Mouse (Mus musculus): ENCODE data around the gene Gm525. TPM values are rescaled to one million over a fixed set of nuclear protein-coding genes. Genes with fewer than 3 reads are reported as not detected.

Gm525 gene
- total and polyA plus RNA-seq, 3 experiments: 0.34 TPM; not detected in 2

- H3K9me3 ChIP-seq (replicated peaks; ENCODE audit: low read length): no peaks in the 10 kb centered on the region
- H3K4me3 ChIP-seq (replicated peaks in 1 of 3; ENCODE audit: low read depth in 2 of 3, low read length in 2 of 3, poor library complexity in 1 of 3): peak overlapping the region in 1 of 3 experiments; percentile 24
- peak; percentile 80 for DNase-seq (ENCODE audit: extremely low read depth)
- in situ Hi-C loops (cut with MboI; ENCODE audit: low pct_ligation_motif_present, low pct_unique_long_range_greater_than_20kb, low sequenced_read_pairs) (loop anchor here (10.0 kb wide), 1 partner anchor 179 kb away; no protein-coding TSS in a partner anchor), dilution Hi-C loops (cut with MboI; ENCODE audit: extremely low pct_ligation_motif_present, extremely low pct_unique_long_range_greater_than_20kb, low sequenced_read_pairs) (no loop called here)
- TF ChIP-seq TCF12 (IDR thresholded peaks at IDR 0.05; ENCODE audit: low read depth, low read length): peak; percentile 65; the same call in 1 of the 2 replicates
- TF ChIP-seq RAD21 (IDR thresholded peaks at IDR 0.05; ENCODE audit: low read depth, low read length): peak; percentile 48
- no peak for TF ChIP-seq SIN3A (IDR thresholded peaks at IDR 0.05; ENCODE audit: low read length)
- TF ChIP-seq MXI1 (IDR thresholded peaks at IDR 0.05; ENCODE audit: low read depth, low read length): no peak
- no peak for TF ChIP-seq USF1 (IDR thresholded peaks at IDR 0.05; ENCODE audit: low read depth, low read length)
- TF ChIP-seq ELF1 (IDR thresholded peaks at IDR 0.05; ENCODE audit: low read depth, low read length): peak; percentile 62; the same call in 1 of the 2 replicates
- TF ChIP-seq NRF1 (IDR thresholded peaks at IDR 0.05; ENCODE audit: low read depth, low read length): no peak
- TF ChIP-seq E2F4 (IDR thresholded peaks at IDR 0.05; ENCODE audit: insufficient replicate concordance, low read depth, low read length): no peak
- TF ChIP-seq ETS1 (conservative IDR thresholded peaks at IDR 0.05; ENCODE audit: low read depth, low read length): no peak
- TF ChIP-seq UBTF (IDR thresholded peaks at IDR 0.05; ENCODE audit: low read depth, low read length): no peak
- no peak for TF ChIP-seq BHLHE40 (IDR thresholded peaks at IDR 0.05; ENCODE audit: low read depth, low read length)
- peak in 1 of 2 experiments; percentile 77; a peak in 3 of 4 replicates for TF ChIP-seq CTCF (conservative IDR thresholded peaks at IDR 0.05 in 1 of 2, IDR thresholded peaks at IDR 0.05 in 1 of 2; ENCODE audit: low read depth in 2 of 2, low read length in 2 of 2)
- no peak for TF ChIP-seq PAX5 (IDR thresholded peaks at IDR 0.05; ENCODE audit: low read length)
- TF ChIP-seq JUN (IDR thresholded peaks at IDR 0.05; ENCODE audit: insufficient read depth, low read depth, low read length): no peak
- TF ChIP-seq GABPA (IDR thresholded peaks at IDR 0.05; ENCODE audit: insufficient replicate concordance, low read depth, low read length): no peak
- TF ChIP-seq ZNF384 (IDR thresholded peaks at IDR 0.05; ENCODE audit: low read depth, low read length): no peak
- TF ChIP-seq IRF4 (IDR thresholded peaks at IDR 0.05; ENCODE audit: low read depth, low read length): peak; percentile 97
- no peak; the same call in 1 of the 2 replicates for TF ChIP-seq MAX (IDR thresholded peaks at IDR 0.05; ENCODE audit: low read length)
- TF ChIP-seq CHD2 (IDR thresholded peaks at IDR 0.05; ENCODE audit: low read length): peak; percentile 70; the same call in 1 of the 2 replicates
- peak; percentile 76 for TF ChIP-seq EP300 (IDR thresholded peaks at IDR 0.05; ENCODE audit: low read length)
- TF ChIP-seq TBP (conservative IDR thresholded peaks at IDR 0.05; ENCODE audit: low read depth, low read length): peak; percentile 40; the same call in 1 of the 2 replicates
- TF ChIP-seq ZMIZ1 (IDR thresholded peaks at IDR 0.05; ENCODE audit: low read depth, low read length): no peak
- TF ChIP-seq SMC3 (IDR thresholded peaks at IDR 0.05; ENCODE audit: low read depth, low read length): 0 out of 2 replicates have a peak, but pooled peaks have one; percentile 4
- no peak for TF ChIP-seq ZC3H11A (IDR thresholded peaks at IDR 0.05; ENCODE audit: low read depth, low read length)
- no peak for TF ChIP-seq RCOR1 (conservative IDR thresholded peaks at IDR 0.05; ENCODE audit: low read depth, low read length)
- no peak for TF ChIP-seq MEF2A (IDR thresholded peaks at IDR 0.05; ENCODE audit: borderline replicate concordance, low read depth, low read length)
- TF ChIP-seq HCFC1 (IDR thresholded peaks at IDR 0.05; ENCODE audit: low read depth, low read length): no peak
- no peak for TF ChIP-seq KAT2A (IDR thresholded peaks at IDR 0.05; ENCODE audit: insufficient replicate concordance, low read length)
- peak; percentile 84 for TF ChIP-seq POLR2A (IDR thresholded peaks at IDR 0.05; ENCODE audit: low read depth, low read length)
- TF ChIP-seq CHD1 (IDR thresholded peaks at IDR 0.05; ENCODE audit: low read depth, low read length): no peak
- TF ChIP-seq MAFK (IDR thresholded peaks at IDR 0.05; ENCODE audit: insufficient replicate concordance, low read length): no peak
- TF ChIP-seq POLR2AphosphoS2 (IDR thresholded peaks at IDR 0.05; ENCODE audit: low read depth, low read length): no peak
- no peak for TF ChIP-seq USF2 (conservative IDR thresholded peaks at IDR 0.05; ENCODE audit: low read depth, low read length)
- TF ChIP-seq JUND (conservative IDR thresholded peaks at IDR 0.05; ENCODE audit: low read depth, low read length): no peak
- 0 out of 2 replicates have a peak, but pooled peaks have one; percentile 9 for TF ChIP-seq MAZ (IDR thresholded peaks at IDR 0.05; ENCODE audit: low read depth, low read length)
- 0 out of 2 replicates have a peak, but pooled peaks have one; percentile 34 for TF ChIP-seq NELFE (IDR thresholded peaks at IDR 0.05; ENCODE audit: low read depth, low read length)
- no peak for TF ChIP-seq MYC (IDR thresholded peaks at IDR 0.05; ENCODE audit: low read depth, low read length)
- no peak for TF ChIP-seq ZKSCAN1 (IDR thresholded peaks at IDR 0.05; ENCODE audit: borderline replicate concordance, low read depth, low read length)
- peaks cover 0 to 14% of the 10 kb centered on the region in 2 experiments; a peak in 2 of 4 replicates for H3K4me1 ChIP-seq (ENCODE audit: control insufficient read depth in 1 of 2, insufficient read depth in 2 of 2)
- peak overlapping the region; percentile 14; the same call in 1 of the 2 replicates for H3K9ac ChIP-seq (ENCODE audit: insufficient read depth, low read depth)
- peak overlapping the region; percentile 47 for H3K4me2 ChIP-seq (ENCODE audit: insufficient read depth, low read depth, poor library complexity, severe bottlenecking)
- no peaks in the 10 kb centered on the region for H3K79me2 ChIP-seq (replicated peaks; ENCODE audit: control insufficient read depth, extremely low read depth, insufficient read depth, poor library complexity, severe bottlenecking)
- no peaks in the 10 kb centered on the region for H3K36me3 ChIP-seq (replicated peaks in 1 of 2; ENCODE audit: control insufficient read depth in 1 of 2, insufficient read depth in 1 of 2, low read length in 1 of 2)
- H3K27ac ChIP-seq (ENCODE audit: insufficient read depth, low read depth): no peak overlapping the region
- H3K27me3 ChIP-seq (replicated peaks): no peaks in the 10 kb centered on the region
Observed at GRCm38 (mm10) chr11:89105823-89106222, 32.2 kb downstream of the Gm525 start.

Measured in CH12.LX (cell line).